Mouse (Mus musculus): ENCODE data around the gene Tbx2. TPM values are rescaled to one million over a fixed set of nuclear protein-coding genes. Genes with fewer than 3 reads are reported as not detected.

Gene Tbx2
- polyA plus RNA-seq, 1 experiment = 1.5 TPM

- peaks cover 69% of the 10 kb centered on the region for H3K27me3 ChIP-seq (ENCODE audit: control insufficient read depth, insufficient read depth, insufficient read length)
- no peaks in the 10 kb centered on the region for H3K36me3 ChIP-seq (ENCODE audit: control insufficient read depth, insufficient read depth)
- no peak for TF ChIP-seq MYOD1 (IDR thresholded peaks at IDR 0.05; ENCODE audit: control insufficient read depth, insufficient read length, low read depth)
- TF ChIP-seq MYOG (IDR thresholded peaks at IDR 0.05; ENCODE audit: control insufficient read depth, extremely low read depth, insufficient read length) = no peak
- TF ChIP-seq CEBPB (IDR thresholded peaks at IDR 0.05; ENCODE audit: low read depth) = no peak
- TF ChIP-seq CTCF (IDR thresholded peaks at IDR 0.05; ENCODE audit: control insufficient read depth, insufficient read depth, insufficient read length) = no peak
- no peaks in the 10 kb centered on the region for H3K79me2 ChIP-seq (ENCODE audit: control insufficient read depth, insufficient read depth)
- H3K4me3 ChIP-seq (ENCODE audit: insufficient read depth, poor library complexity, severe bottlenecking) = no peak overlapping the region
- H3K79me3 ChIP-seq (ENCODE audit: low read depth) = no peaks in the 10 kb centered on the region
- H3ac ChIP-seq (ENCODE audit: control insufficient read depth, insufficient read length, low read depth) = no peak overlapping the region
Measured at GRCm38 (mm10) chr11:85889730-85890562, 57.6 kb downstream of the Tbx2 start.

- Histone ChIP-seq H3ac (ENCODE audit: control insufficient read depth, insufficient read length, low read depth) (no peak overlapping the region), H3K36me3 (ENCODE audit: control insufficient read depth, insufficient read depth) (no peaks in the 10 kb centered on the region), H3K27me3 (ENCODE audit: control insufficient read depth, insufficient read depth, insufficient read length) (peaks cover 72% of the 10 kb centered on the region), H3K79me2 (ENCODE audit: control insufficient read depth, insufficient read depth) (no peaks in the 10 kb centered on the region), H3K4me3 (ENCODE audit: insufficient read depth, poor library complexity, severe bottlenecking) (no peak overlapping the region), H3K79me3 (ENCODE audit: low read depth) (no peaks in the 10 kb centered on the region)
- TF ChIP-seq MAX (IDR thresholded peaks at IDR 0.05) = no peak
Measured at GRCm38 (mm10) chr11:85890563-85890845, 58.2 kb downstream of the Tbx2 start.

GRCm38 (mm10) chr11:85891010-85891691 is 58.8 kb downstream of the Tbx2 start:
- no peaks in the 10 kb centered on the region for H3K36me3 ChIP-seq (ENCODE audit: control insufficient read depth, insufficient read depth)
- TF ChIP-seq USF1 (IDR thresholded peaks at IDR 0.05; ENCODE audit: low read depth) (no peak), CTCF (IDR thresholded peaks at IDR 0.05; ENCODE audit: control insufficient read depth, insufficient read depth, insufficient read length) (no peak), MYOG (IDR thresholded peaks at IDR 0.05; ENCODE audit: control insufficient read depth, extremely low read depth, insufficient read length) (no peak), MYOD1 (IDR thresholded peaks at IDR 0.05; ENCODE audit: control insufficient read depth, insufficient read length, low read depth) (no peak), CEBPB (IDR thresholded peaks at IDR 0.05; ENCODE audit: low read depth) (no peak), FOSL1 (IDR thresholded peaks at IDR 0.05; ENCODE audit: insufficient read depth, low read length, poor library complexity, severe bottlenecking) (no peak), MAX (IDR thresholded peaks at IDR 0.05) (no peak)
- peaks cover 77% of the 10 kb centered on the region for H3K27me3 ChIP-seq (ENCODE audit: control insufficient read depth, insufficient read depth, insufficient read length)
- H3K4me3 ChIP-seq (ENCODE audit: insufficient read depth, poor library complexity, severe bottlenecking) = no peak overlapping the region
- no peak overlapping the region for H3ac ChIP-seq (ENCODE audit: control insufficient read depth, insufficient read length, low read depth)
- no peaks in the 10 kb centered on the region for H3K79me3 ChIP-seq (ENCODE audit: low read depth)
- H3K79me2 ChIP-seq (ENCODE audit: control insufficient read depth, insufficient read depth) = no peaks in the 10 kb centered on the region

Other genes with a start within 250 kb of the Tbx2 start
- not detected for gene Gm11444, start 17.8 kb downstream of the Tbx2 start, polyA plus RNA-seq (2012; fragmentation: generic; extraction: Trizol)
- gene Tbx4, start 53.9 kb downstream of the Tbx2 start, polyA plus RNA-seq (2012; fragmentation: generic; extraction: Trizol) = 0.02 TPM